Mouse (Mus musculus) neural tube, embryonic 14.5 days (tissue): ENCODE results near the gene Cmip. TPM values are rescaled to one million over a fixed set of nuclear protein-coding genes. Genes with fewer than 3 reads are reported as not detected.

ENCODE experiments used
- ATAC-seq: fragments of 200-750 bp; cut with Nextera tagmentation; 2 replicates; pipeline ENCODE4 v1.8.0; 2017; ENCODE audit warnings: low read depth, mild to moderate bottlenecking, moderate TSS enrichment, moderate library complexity
- H3K27ac ChIP-seq: fragments of 300-500 bp; sonication (generic); 2 replicates; pipeline ENCODE4 v1.5.1; 2014; ENCODE audit warnings: low read depth, mild to moderate bottlenecking, control low read depth, low read length, moderate library complexity, mixed read lengths
- H3K27me3 ChIP-seq: fragments of 300-500 bp; sonication (generic); 2 replicates; pipeline ENCODE4 v1.6.1; 2014; ENCODE audit warnings: low read length; ENCODE audit not compliant: control insufficient read depth, insufficient read depth
- H3K36me3 ChIP-seq: fragments of 300-500 bp; sonication (generic); 2 replicates; pipeline ENCODE4 v1.6.1; 2014; ENCODE audit warnings: low read length, mixed read lengths; ENCODE audit not compliant: control insufficient read depth, insufficient read depth
- H3K4me1 ChIP-seq: fragments of 300-500 bp; sonication (generic); 2 replicates; pipeline ENCODE4 v1.6.1; 2014; ENCODE audit warnings: low read length; ENCODE audit not compliant: control insufficient read depth, insufficient read depth
- H3K4me2 ChIP-seq: fragments of 300-500 bp; sonication (generic); 2 replicates; pipeline ENCODE4 v1.6.1; 2014; ENCODE audit warnings: mild to moderate bottlenecking, low read depth, low read length, control low read depth
- H3K4me3 ChIP-seq: fragments of 300-500 bp; sonication (generic); 2 replicates; pipeline ENCODE4 v1.5.1; 2014; ENCODE audit warnings: low read depth, low read length, control low read depth, mixed read lengths
- H3K9ac ChIP-seq: fragments of 300-500 bp; sonication (generic); replicated peaks from 2 replicates; pipeline ENCODE4 v1.6.1; 2014; ENCODE audit warnings: low read depth, mild to moderate bottlenecking, control low read depth, low read length, mixed read lengths
- H3K9me3 ChIP-seq: fragments of 300-500 bp; sonication (generic); 2 replicates; pipeline ENCODE4 v1.6.1; 2016; ENCODE audit warnings: low read length; ENCODE audit not compliant: control insufficient read depth
- WGBS: fragments of 180-500 bp; shearing (Covaris S2); extraction: QIAGEN DNeasy Blood & Tissue Kit; methylation state at CpG from one replicate; pipeline ENCODE4 v1.1.7; 2014; 5-methylcytosine and 5-hydroxymethylcytosine counted together
- polyA plus RNA-seq: library from polyadenylated mRNA; unstranded; fragments of >200 nt; fragmentation: Nextera tagmentation; extraction: Ambion mirVana; gene quantifications from 2 replicates; pipeline ENCODE4 v1.2.1, GENCODE M21; 2014

The Cmip gene
- polyA plus RNA-seq, 1 experiment from 2014 or later, result 135 TPM

GRCm38 (mm10) chr8:117356109-117356672, 99.3 kb downstream of the Cmip start:
- Histone ChIP-seq H3K36me3 (no peaks in the 10 kb centered on the region), H3K4me2 (no peak overlapping the region), H3K27me3 (no peaks in the 10 kb centered on the region), H3K4me1 (0 out of 2 replicates have a peak, but pooled peaks cover 4% of the 10 kb centered on the region), H3K9ac (no peak overlapping the region), H3K9me3 (no peaks in the 10 kb centered on the region), H3K27ac (no peak overlapping the region), H3K4me3 (no peak overlapping the region)
- WGBS, result 87% methylated on average over 13 of the region's 13 CpGs
- no peak for ATAC-seq

- 96% methylated on average over 16 of the region's 16 CpGs for WGBS
- H3K9me3 ChIP-seq, result no peaks in the 10 kb centered on the region
- no peaks in the 10 kb centered on the region for H3K27me3 ChIP-seq
- no peak for ATAC-seq
- no peak overlapping the region for H3K9ac ChIP-seq
- H3K4me3 ChIP-seq, result no peak overlapping the region
- no peak overlapping the region for H3K4me2 ChIP-seq
- H3K36me3 ChIP-seq, result no peaks in the 10 kb centered on the region
- 0 out of 2 replicates have a peak, but pooled peaks cover 4% of the 10 kb centered on the region for H3K4me1 ChIP-seq
- no peak overlapping the region for H3K27ac ChIP-seq
These were observed 100.9 kb downstream of the Cmip start for GRCm38 (mm10) chr8:117357491-117358467.

GRCm38 (mm10) chr8:117360172-117360930, 103.5 kb downstream of the Cmip start:
- Histone ChIP-seq H3K4me3 (no peak overlapping the region), H3K9ac (no peak overlapping the region), H3K4me2 (no peak overlapping the region), H3K4me1 (no peaks in the 10 kb centered on the region), H3K36me3 (no peaks in the 10 kb centered on the region), H3K27ac (no peak overlapping the region), H3K9me3 (no peaks in the 10 kb centered on the region), H3K27me3 (no peaks in the 10 kb centered on the region)
- 86% methylated on average over 3 of the region's 3 CpGs for WGBS
- ATAC-seq, result no peak

GRCm38 (mm10) chr8:117361595-117362437, 105.0 kb downstream of the Cmip start:
- H3K36me3 ChIP-seq, result no peaks in the 10 kb centered on the region
- no peaks in the 10 kb centered on the region for H3K4me1 ChIP-seq
- H3K4me2 ChIP-seq, result no peak overlapping the region
- no peak overlapping the region for H3K9ac ChIP-seq
- ATAC-seq, result no peak
- no peaks in the 10 kb centered on the region for H3K27me3 ChIP-seq
- 81% methylated on average over 12 of the region's 12 CpGs for WGBS
- no peak overlapping the region for H3K4me3 ChIP-seq
- no peaks in the 10 kb centered on the region for H3K9me3 ChIP-seq
- no peak overlapping the region for H3K27ac ChIP-seq

- Histone ChIP-seq H3K36me3 (no peaks in the 10 kb centered on the region), H3K4me3 (no peak overlapping the region), H3K4me2 (no peak overlapping the region), H3K4me1 (0 out of 2 replicates have a peak, but pooled peaks cover 3% of the 10 kb centered on the region), H3K9me3 (no peaks in the 10 kb centered on the region), H3K9ac (no peak overlapping the region), H3K27me3 (no peaks in the 10 kb centered on the region), H3K27ac (no peak overlapping the region)
- 71% methylated on average over 2 of the region's 2 CpGs for WGBS
- no peak for ATAC-seq
These were observed 105.5 kb downstream of the Cmip start for GRCm38 (mm10) chr8:117362438-117362726.

- 82% methylated on average over 10 of the region's 10 CpGs for WGBS
- H3K36me3 ChIP-seq, result no peaks in the 10 kb centered on the region
- no peak for ATAC-seq
- H3K27ac ChIP-seq, result no peak overlapping the region
- no peaks in the 10 kb centered on the region for H3K9me3 ChIP-seq
- no peak overlapping the region for H3K4me3 ChIP-seq
- H3K27me3 ChIP-seq, result no peaks in the 10 kb centered on the region
- 0 out of 2 replicates have a peak, but pooled peaks cover 3% of the 10 kb centered on the region for H3K4me1 ChIP-seq
- H3K9ac ChIP-seq, result no peak overlapping the region
- no peak overlapping the region for H3K4me2 ChIP-seq
These were observed 106.4 kb downstream of the Cmip start for GRCm38 (mm10) chr8:117363291-117363690.

GRCm38 (mm10) chr8:117364374-117365160, 107.7 kb downstream of the Cmip start:
- Histone ChIP-seq H3K4me2 (no peak overlapping the region), H3K9me3 (no peaks in the 10 kb centered on the region), H3K4me1 (peaks cover 4% of the 10 kb centered on the region; the same call in 1 of the 2 replicates), H3K27me3 (no peaks in the 10 kb centered on the region), H3K4me3 (no peak overlapping the region), H3K9ac (no peak overlapping the region), H3K27ac (no peak overlapping the region), H3K36me3 (no peaks in the 10 kb centered on the region)
- ATAC-seq, result no peak
- WGBS, result 85% methylated on average over 19 of the region's 19 CpGs

GRCm38 (mm10) chr8:117366475-117366874, 109.6 kb downstream of the Cmip start:
- H3K4me3 ChIP-seq, result no peak overlapping the region
- no peaks in the 10 kb centered on the region for H3K36me3 ChIP-seq
- 55% methylated on average over 7 of the region's 7 CpGs for WGBS
- H3K9me3 ChIP-seq, result no peaks in the 10 kb centered on the region
- H3K27me3 ChIP-seq, result no peaks in the 10 kb centered on the region
- no peak overlapping the region for H3K27ac ChIP-seq
- no peak overlapping the region for H3K9ac ChIP-seq
- no peak for ATAC-seq
- peaks cover 18% of the 10 kb centered on the region; the same call in 1 of the 2 replicates for H3K4me1 ChIP-seq
- H3K4me2 ChIP-seq, result no peak overlapping the region
